Mouse (Mus musculus): ENCODE results near the gene Snap23. TPM values are rescaled to one million over a fixed set of nuclear protein-coding genes. Genes with fewer than 3 reads are reported as not detected.

Snap23 gene
- 25.3 and 28.9 TPM in 2 replicates for polyA plus RNA-seq (2012; rRNA removed)

GRCm38 (mm10) chr2:120566886-120567797, at the start of gene Snap23:
Snap23 (plus strand) TSS chr2:120567671.

DNA sequence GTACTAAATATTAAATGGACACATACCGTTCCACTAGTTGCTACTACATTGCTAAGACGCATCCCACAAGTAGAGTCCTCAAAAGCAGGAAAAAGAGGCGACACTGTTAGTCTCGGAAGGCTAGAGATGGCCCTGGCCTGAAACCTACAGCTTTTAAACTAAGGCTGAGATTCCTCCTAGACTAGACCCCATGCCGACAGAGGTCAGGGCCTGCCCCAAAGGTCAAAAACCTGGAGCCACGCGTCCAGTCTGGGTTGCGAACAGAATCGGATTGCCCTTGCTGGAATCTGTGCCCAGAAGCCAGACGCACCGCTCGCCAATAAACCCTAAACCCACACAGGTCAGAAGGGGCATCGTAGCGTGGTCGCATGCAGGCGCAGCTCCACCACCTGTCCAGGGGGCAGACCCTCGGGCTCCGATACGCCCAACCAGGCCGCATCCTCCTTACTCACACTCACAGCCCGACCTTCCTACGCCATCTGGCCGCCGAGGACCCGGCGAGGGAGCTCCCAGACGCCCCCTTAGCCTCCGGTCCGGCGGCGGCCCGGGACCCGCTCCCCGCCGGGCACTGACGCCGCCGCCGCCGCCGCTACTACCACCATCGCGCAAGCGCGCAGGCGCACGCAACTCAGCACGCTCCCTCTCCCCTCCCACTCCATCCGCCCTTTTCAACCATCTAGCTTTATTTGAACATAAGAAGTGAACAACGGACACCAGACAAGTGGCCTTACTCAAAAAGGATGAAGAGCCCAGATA, 4.1 kb upstream of the Snap23 start, which contains the start of gene Zfp106:
Zfp106 (minus strand) TSS at position 609 of the 756 bp plus-strand sequence.

DNA sequence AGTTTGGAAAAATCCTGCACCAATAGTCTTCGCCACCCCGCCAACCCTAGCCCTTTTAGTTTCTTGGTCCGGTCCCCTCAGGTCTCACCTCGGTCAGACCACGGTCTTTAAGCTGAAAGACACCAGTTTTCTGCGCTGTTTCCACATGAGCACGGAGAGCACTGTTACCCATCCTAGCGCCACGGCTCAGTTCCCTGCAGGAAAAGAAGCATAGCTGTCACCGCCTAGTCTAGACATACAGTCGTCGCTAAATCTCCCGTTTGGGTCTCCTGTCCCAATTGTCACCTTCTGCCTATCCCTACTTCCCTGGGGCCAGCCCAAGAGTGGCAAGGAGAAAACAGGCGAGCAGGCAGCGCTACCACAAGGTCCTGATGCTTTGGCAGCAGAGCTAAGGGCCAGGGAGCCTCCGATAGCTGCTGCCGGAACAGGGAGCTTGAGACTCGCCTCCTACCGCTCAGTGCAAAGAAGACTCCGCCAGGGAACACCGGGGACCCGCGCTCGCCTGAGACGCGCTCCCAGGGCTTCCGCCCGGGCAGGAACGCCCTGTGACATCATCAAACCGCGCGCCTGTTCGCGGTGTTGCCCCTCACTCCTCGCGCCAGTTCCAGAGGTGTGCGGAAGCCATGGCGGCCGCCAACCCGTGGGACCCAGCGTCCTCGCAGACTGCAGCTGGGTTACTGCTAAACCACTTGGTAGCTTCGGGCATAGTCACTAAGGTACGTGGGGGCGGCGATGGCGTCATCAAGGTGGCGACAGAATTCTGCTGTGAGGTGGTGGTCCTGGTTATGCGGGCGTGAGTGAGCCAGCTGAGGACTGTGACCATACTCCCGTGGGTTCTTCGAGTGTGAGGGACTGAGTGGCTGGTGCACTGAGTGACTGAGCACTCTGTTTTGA, 41.6 kb downstream of the Snap23 start, which contains the start of the genes Haus2 and Lrrc57:
Haus2 (plus strand) TSS at position 554 of the 894 bp plus-strand sequence.
Lrrc57 (minus strand) TSS at position 691 of the 894 bp plus-strand sequence.

DNA sequence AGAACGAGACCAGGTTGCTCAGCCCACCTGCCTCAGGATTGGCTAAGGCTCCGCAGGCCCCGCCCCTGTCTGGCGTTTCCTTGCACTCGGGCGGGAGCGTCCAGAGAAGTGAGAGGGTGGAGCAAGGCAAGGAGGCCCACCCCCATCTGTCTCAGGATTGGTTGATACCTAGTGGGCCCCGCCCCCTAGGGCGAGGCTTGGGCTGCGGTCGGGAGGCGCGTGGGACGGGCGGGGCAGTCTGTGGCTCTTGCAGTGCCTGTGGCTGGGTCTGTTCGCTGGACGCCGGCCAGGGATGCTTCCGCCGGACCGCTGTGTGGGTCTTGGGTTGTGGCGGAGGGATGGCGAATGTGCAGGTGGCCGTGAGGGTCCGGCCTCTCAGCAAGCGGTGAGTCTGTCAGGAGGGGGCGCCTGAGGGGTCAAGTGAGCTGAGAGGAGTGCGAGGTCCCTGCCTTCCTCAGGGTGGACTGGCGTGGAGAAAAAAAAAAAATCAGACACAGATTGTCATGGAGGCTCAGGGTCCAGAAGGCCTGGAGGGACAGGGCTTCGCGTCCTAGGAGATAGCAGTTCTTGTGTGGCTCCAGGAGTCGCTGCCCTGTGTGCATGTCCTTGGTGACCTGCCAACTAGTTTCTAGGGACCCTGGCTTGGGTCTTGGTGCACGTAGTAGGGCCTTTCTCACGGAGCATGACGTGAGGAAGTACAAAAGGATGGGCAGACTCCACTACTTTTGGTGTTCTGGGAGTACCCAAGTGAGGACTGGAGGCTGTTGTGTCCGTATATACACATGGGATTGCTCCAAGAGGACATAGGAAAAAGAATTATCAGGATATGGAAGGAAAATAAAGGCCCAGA, 61.6 kb downstream of the Snap23 start, which contains the start of gene Stard9:
Stard9 (plus strand) TSS at position 236 of the 850 bp plus-strand sequence.

Other genes with a start within 250 kb of the Snap23 start
- gene Vps39, start 214.5 kb upstream of the Snap23 start, polyA plus RNA-seq (2012; rRNA removed): 52.5 and 57.6 TPM in 2 replicates
- gene Ganc, start 163.8 kb upstream of the Snap23 start, polyA plus RNA-seq (2012; rRNA removed): 7.8 and 8.0 TPM in 2 replicates
- gene Tmem87a, start 163.6 kb upstream of the Snap23 start, polyA plus RNA-seq (2012; rRNA removed): 20.4 and 20.5 TPM in 2 replicates
- gene Capn3, start 111.7 kb upstream of the Snap23 start, polyA plus RNA-seq (2012; rRNA removed): 1.1 and 2.1 TPM in 2 replicates
- gene Zfp106, start 3.8 kb upstream of the Snap23 start, polyA plus RNA-seq (2012; rRNA removed): 43.1 and 44.4 TPM in 2 replicates
- 16.7 TPM in 2 replicates for gene Haus2, start 41.7 kb downstream of the Snap23 start, polyA plus RNA-seq (2012; rRNA removed)
- 21.4 and 26.4 TPM in 2 replicates for gene Lrrc57, start 41.8 kb downstream of the Snap23 start, polyA plus RNA-seq (2012; rRNA removed)
- gene Stard9, start 61.5 kb downstream of the Snap23 start, polyA plus RNA-seq (2012; rRNA removed): 13.9 and 16.5 TPM in 2 replicates

Measured in central nervous system, embryonic 14 days (tissue).